Mouse (Mus musculus): ENCODE data around the gene Trove2.
A peak's percentile ranks its signal among the peaks of the same experiment; 100 is the strongest.

DNA sequence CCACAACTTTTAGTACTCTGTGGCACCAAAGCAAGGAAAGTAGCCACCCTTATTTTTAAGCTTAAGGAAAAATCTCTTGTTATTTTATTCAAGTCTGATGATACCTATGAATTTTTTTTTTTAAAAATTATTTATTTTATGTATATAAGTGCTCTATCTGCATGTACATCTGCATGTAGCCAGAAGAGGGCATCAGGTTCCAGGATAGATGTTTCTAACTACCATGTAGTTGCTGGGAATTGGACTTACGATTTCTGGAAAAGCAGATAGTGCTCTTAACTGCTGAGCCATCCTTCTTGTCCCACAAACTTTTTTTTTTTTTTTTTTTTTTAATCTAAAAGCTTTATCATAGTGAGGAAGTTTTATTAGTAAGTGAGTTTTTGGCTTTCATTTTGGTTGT is 12.4 kb downstream of the Trove2 start:
- TF ChIP-seq GATA1 (IDR thresholded peaks at IDR 0.05; ENCODE audit: low read depth, low read length) (no peak), NELFE (IDR thresholded peaks at IDR 0.05; ENCODE audit: low read depth, low read length) (no peak), CTCF (IDR thresholded peaks at IDR 0.05 in 2 of 3, conservative IDR thresholded peaks at IDR 0.05 in 1 of 3; ENCODE audit: control insufficient read depth in 1 of 3, insufficient read depth in 1 of 3, low read depth in 2 of 3, low read length in 3 of 3, poor library complexity in 1 of 3, severe bottlenecking in 1 of 3) (peak in 1 of 3 experiments; percentile 19; a peak in 1 of 6 replicates), KAT2A (conservative IDR thresholded peaks at IDR 0.05; ENCODE audit: low read depth, low read length) (no peak), EP300 (IDR thresholded peaks at IDR 0.05; ENCODE audit: low read depth in 1 of 2, low read length in 2 of 2) (no peak), POLR2A (IDR thresholded peaks at IDR 0.05; ENCODE audit: control insufficient read depth in 1 of 2, insufficient read depth in 1 of 2, low read depth in 1 of 2, low read length in 2 of 2, poor library complexity in 1 of 2) (no peak), SMC3 (IDR thresholded peaks at IDR 0.05; ENCODE audit: low read depth, low read length) (no peak), ELF1 (IDR thresholded peaks at IDR 0.05; ENCODE audit: low read depth, low read length) (no peak), HCFC1 (IDR thresholded peaks at IDR 0.05; ENCODE audit: low read depth, low read length) (no peak), MAZ (IDR thresholded peaks at IDR 0.05; ENCODE audit: low read depth, low read length) (no peak), MYB (IDR thresholded peaks at IDR 0.05; ENCODE audit: low read depth, low read length) (no peak), ZC3H11A (IDR thresholded peaks at IDR 0.05; ENCODE audit: low read depth, low read length) (no peak), MYC (IDR thresholded peaks at IDR 0.05; ENCODE audit: low read depth, low read length) (no peak), GABPA (IDR thresholded peaks at IDR 0.05; ENCODE audit: low read depth, low read length) (no peak)
